Mouse (Mus musculus) retina, adult 2 months (tissue): ENCODE data around the gene Rassf2.
A peak's percentile ranks its signal among the peaks of the same experiment; 100 is the strongest.

ENCODE experiments used
- DNase-seq: peaks from one replicate; pipeline ENCODE4 v3.0.0-alpha.2; 2012; ENCODE audit warnings: low read depth, low spot score

The Rassf2 gene

GRCm38 (mm10) chr2:132029646-132030417 lies at the start of gene Rassf2:
Gene Rassf2, minus strand, starts transcription at chr2:132030258.
- DNase-seq = no peak

- no peak for DNase-seq
Observed at GRCm38 (mm10) chr2:132079139-132079538, 49.1 kb upstream of the Rassf2 start.

- no peak for DNase-seq
Observed at GRCm38 (mm10) chr2:132073052-132073451, 43.0 kb upstream of the Rassf2 start.

GRCm38 (mm10) chr2:132069985-132070735 lies 40.1 kb upstream of the Rassf2 start:
- DNase-seq = no peak

GRCm38 (mm10) chr2:132064185-132064831 lies 34.2 kb upstream of the Rassf2 start:
- DNase-seq = peak; percentile 54

GRCm38 (mm10) chr2:132063776-132064175 lies 33.7 kb upstream of the Rassf2 start:
- DNase-seq = no peak

- no peak for DNase-seq
Observed at GRCm38 (mm10) chr2:132061884-132062283, 31.8 kb upstream of the Rassf2 start.

- no peak for DNase-seq
Observed at GRCm38 (mm10) chr2:132059919-132060318, 29.9 kb upstream of the Rassf2 start.

GRCm38 (mm10) chr2:132055349-132055753 lies 25.3 kb upstream of the Rassf2 start:
- no peak for DNase-seq

GRCm38 (mm10) chr2:132053824-132054223 lies 23.8 kb upstream of the Rassf2 start:
- no peak for DNase-seq

- DNase-seq = no peak
Observed at GRCm38 (mm10) chr2:132051798-132052197, 21.7 kb upstream of the Rassf2 start.

- DNase-seq = no peak
Observed at GRCm38 (mm10) chr2:132049921-132050320, 19.9 kb upstream of the Rassf2 start.

GRCm38 (mm10) chr2:132049491-132049890 lies 19.4 kb upstream of the Rassf2 start:
- no peak for DNase-seq

- no peak for DNase-seq
Observed at GRCm38 (mm10) chr2:132048143-132048772, 18.2 kb upstream of the Rassf2 start.

- DNase-seq = no peak
Observed at GRCm38 (mm10) chr2:132047364-132047763, 17.3 kb upstream of the Rassf2 start.

GRCm38 (mm10) chr2:132046659-132047058 lies 16.6 kb upstream of the Rassf2 start:
- DNase-seq = no peak

GRCm38 (mm10) chr2:132044320-132045274 lies 14.5 kb upstream of the Rassf2 start:
- DNase-seq = no peak

GRCm38 (mm10) chr2:132043101-132043621 lies 13.1 kb upstream of the Rassf2 start:
- DNase-seq = no peak

GRCm38 (mm10) chr2:132039894-132040293 lies 9.8 kb upstream of the Rassf2 start:
- no peak for DNase-seq

- no peak for DNase-seq
Observed at GRCm38 (mm10) chr2:132036326-132036725, 6.3 kb upstream of the Rassf2 start.

GRCm38 (mm10) chr2:132035470-132035835 lies 5.4 kb upstream of the Rassf2 start:
- DNase-seq = no peak
